Mouse (Mus musculus) hindbrain, embryonic 12.5 days (tissue): ENCODE measurements around the gene Gja4. TPM values are rescaled to one million over a fixed set of nuclear protein-coding genes. Genes with fewer than 3 reads are reported as not detected.

Experiments
- ATAC-seq: fragments of 200-750 bp; cut with Nextera tagmentation; 2 replicates; pipeline ENCODE4 v1.8.0; 2017; ENCODE audit warnings: moderate TSS enrichment; ENCODE audit not compliant: low FRiP score
- H3K27ac ChIP-seq: fragments of 300-500 bp; sonication (generic); 2 replicates; pipeline ENCODE4 v1.5.1; 2016; ENCODE audit warnings: mild to moderate bottlenecking
- H3K27me3 ChIP-seq: fragments of 300-500 bp; sonication (generic); 2 replicates; pipeline ENCODE4 v1.6.1; 2016; ENCODE audit warnings: mild to moderate bottlenecking
- H3K36me3 ChIP-seq: fragments of 300-500 bp; sonication (generic); 2 replicates; pipeline ENCODE4 v1.6.1; 2016; ENCODE audit warnings: mild to moderate bottlenecking
- H3K4me1 ChIP-seq: fragments of 300-500 bp; sonication (generic); 2 replicates; pipeline ENCODE4 v1.6.1; 2016
- H3K4me2 ChIP-seq: fragments of 300-500 bp; sonication (generic); replicated peaks from 2 replicates; pipeline ENCODE4 v1.6.1; 2016; ENCODE audit warnings: mild to moderate bottlenecking
- H3K4me3 ChIP-seq: fragments of 300-500 bp; sonication (generic); 2 replicates; pipeline ENCODE4 v1.5.1; 2016; ENCODE audit warnings: mild to moderate bottlenecking
- H3K9ac ChIP-seq: fragments of 300-500 bp; sonication (generic); 2 replicates; pipeline ENCODE4 v1.6.1; 2016; ENCODE audit warnings: mild to moderate bottlenecking, moderate library complexity
- H3K9me3 ChIP-seq: fragments of 300-500 bp; sonication (generic); replicated peaks from 2 replicates; pipeline ENCODE4 v1.6.1; 2016; ENCODE audit warnings: mild to moderate bottlenecking
- WGBS: fragments of 180-500 bp; shearing (Covaris S2); methylation state at CpG from one replicate; pipeline ENCODE4 v1.1.7; 2016; 5-methylcytosine and 5-hydroxymethylcytosine counted together
- polyA plus RNA-seq: library from polyadenylated mRNA; unstranded; fragments of >200 nt; fragmentation: Nextera tagmentation; extraction: Ambion mirVana; gene quantifications from 2 replicates; pipeline ENCODE4 v1.2.1, GENCODE M21; 2016

Gene Gja4
- polyA plus RNA-seq, 1 experiment from 2014 or later: 13.9 TPM

DNA sequence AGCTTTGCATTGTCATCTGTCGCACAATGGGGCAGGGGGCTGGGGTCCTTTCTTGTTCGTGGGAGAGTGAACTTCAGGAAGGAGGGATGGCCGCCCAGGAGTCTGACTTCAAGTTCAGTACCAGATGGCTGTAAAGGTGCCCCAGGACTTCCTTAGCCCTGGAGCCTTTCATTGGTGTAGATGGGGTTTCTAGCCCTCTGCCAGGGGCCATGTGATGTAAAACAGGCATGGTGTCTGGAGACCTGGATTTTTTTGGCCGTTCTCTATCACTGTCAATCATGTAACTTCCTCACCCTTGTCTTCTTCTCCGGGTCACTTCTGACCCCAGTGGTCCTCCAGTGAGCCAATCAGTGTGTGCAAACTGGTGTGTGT is 49.7 kb downstream of the Gja4 start:
- Histone ChIP-seq H3K9ac (no peak overlapping the region), H3K4me1 (peaks cover 8% of the 10 kb centered on the region), H3K27ac (no peak overlapping the region), H3K4me3 (no peak overlapping the region), H3K9me3 (no peaks in the 10 kb centered on the region), H3K27me3 (no peaks in the 10 kb centered on the region; the same call in 1 of the 2 replicates), H3K36me3 (no peaks in the 10 kb centered on the region), H3K4me2 (no peak overlapping the region)
- ATAC-seq: no peak
- WGBS: 50% methylated on average over 5 of the region's 5 CpGs

DNA sequence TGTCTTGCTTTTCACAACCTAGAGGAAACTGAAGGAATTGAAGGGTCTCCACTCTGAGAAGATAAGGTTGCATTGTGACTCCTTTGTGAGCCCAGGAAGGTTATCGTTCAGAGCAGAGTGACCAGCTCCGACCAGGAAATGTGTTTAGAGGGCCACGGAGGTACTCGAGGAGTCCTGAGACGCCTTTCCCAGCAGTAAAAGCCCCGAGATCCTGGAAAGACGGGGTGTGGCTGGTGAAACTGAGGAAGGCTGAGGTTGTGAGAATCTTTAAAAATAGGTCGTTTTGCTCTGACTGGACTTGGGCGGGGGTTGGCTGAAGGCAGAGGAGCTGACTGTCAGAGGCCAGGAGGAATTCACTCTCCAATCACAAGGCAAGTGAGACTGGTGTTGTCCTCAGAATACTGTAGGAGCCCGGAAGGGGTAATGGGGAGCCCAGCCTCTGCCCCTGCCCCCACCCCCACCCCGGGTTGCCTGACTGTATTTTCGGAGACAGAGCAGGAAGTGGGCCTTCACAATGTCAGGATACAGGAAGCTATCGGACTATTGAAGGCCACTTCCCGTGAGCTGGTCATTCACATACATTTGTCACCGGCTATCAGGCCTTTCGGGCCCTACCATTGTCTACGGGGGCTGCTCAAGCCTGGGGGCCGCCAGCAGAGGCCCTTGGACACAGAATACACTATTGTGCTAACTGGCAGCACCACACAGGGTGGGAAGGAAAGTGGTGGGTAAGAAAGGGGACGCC is 50.2 kb downstream of the Gja4 start:
- Histone ChIP-seq H3K27me3 (no peaks in the 10 kb centered on the region; the same call in 1 of the 2 replicates), H3K36me3 (no peaks in the 10 kb centered on the region), H3K9me3 (no peaks in the 10 kb centered on the region), H3K9ac (no peak overlapping the region), H3K4me2 (no peak overlapping the region), H3K4me3 (no peak overlapping the region), H3K27ac (no peak overlapping the region), H3K4me1 (peaks cover 8% of the 10 kb centered on the region)
- no peak for ATAC-seq
- 61% methylated on average over 19 of the region's 19 CpGs for WGBS

- no peaks in the 10 kb centered on the region for H3K27me3 ChIP-seq
- ATAC-seq: no peak
- no peak overlapping the region for H3K4me2 ChIP-seq
- H3K4me3 ChIP-seq: no peak overlapping the region
- H3K9ac ChIP-seq: no peak overlapping the region
- H3K36me3 ChIP-seq: no peaks in the 10 kb centered on the region
- H3K4me1 ChIP-seq: peaks cover 8% of the 10 kb centered on the region
- WGBS: 91% methylated on average over 14 of the region's 14 CpGs
- H3K27ac ChIP-seq: no peak overlapping the region
- H3K9me3 ChIP-seq: no peaks in the 10 kb centered on the region
Observed at GRCm38 (mm10) chr4:127261601-127262000, 52.2 kb downstream of the Gja4 start.

Other genes starting within 250 kb of the Gja4 start
- gene Zmym6, start 236.7 kb downstream of the Gja4 start, polyA plus RNA-seq: 36.0 and 41.1 TPM in 2 replicates
- gene Tmem35b, start 190.3 kb downstream of the Gja4 start, polyA plus RNA-seq: 19.8 and 20.0 TPM in 2 replicates
- gene Dlgap3, start 144.8 kb downstream of the Gja4 start, polyA plus RNA-seq: 12.5 and 13.3 TPM in 2 replicates
- gene Smim12, start 70.3 kb downstream of the Gja4 start, polyA plus RNA-seq: 44.7 and 50.6 TPM in 2 replicates
- 0.33 and 0.46 TPM in 2 replicates for gene Gjb3, start 16.8 kb upstream of the Gja4 start, polyA plus RNA-seq
- 0.19 and 0.36 TPM in 2 replicates for gene Gjb4, start 40.0 kb upstream of the Gja4 start, polyA plus RNA-seq
- gene Gjb5, start 44.1 kb upstream of the Gja4 start, polyA plus RNA-seq: 0.30 and 0.44 TPM in 2 replicates